Mouse (Mus musculus) embryonic facial prominence, embryonic 15.5 days (tissue): ENCODE results near the gene Clk2. TPM values are rescaled to one million over a fixed set of nuclear protein-coding genes. Genes with fewer than 3 reads are reported as not detected.

Source experiments
- ATAC-seq: fragments of 200-750 bp; cut with Nextera tagmentation; 2 replicates; pipeline ENCODE4 v1.8.0; 2017; ENCODE audit warnings: low read depth, moderate TSS enrichment; ENCODE audit not compliant: insufficient number of reproducible peaks, low FRiP score, low TSS enrichment
- H3K27ac ChIP-seq: fragments of 300-500 bp; sonication (generic); replicated peaks from 2 replicates; pipeline ENCODE4 v1.5.1; 2015; ENCODE audit warnings: mild to moderate bottlenecking, inconsistent platforms
- H3K27me3 ChIP-seq: fragments of 300-500 bp; sonication (generic); 2 replicates; pipeline ENCODE4 v1.6.1; 2015; ENCODE audit warnings: inconsistent platforms
- H3K36me3 ChIP-seq: fragments of 300-500 bp; sonication (generic); 2 replicates; pipeline ENCODE4 v1.6.1; 2015; ENCODE audit warnings: mild to moderate bottlenecking, inconsistent platforms
- H3K4me1 ChIP-seq: fragments of 300-500 bp; sonication (generic); 2 replicates; pipeline ENCODE4 v1.6.1; 2015; ENCODE audit warnings: inconsistent platforms
- H3K4me2 ChIP-seq: fragments of 300-500 bp; sonication (generic); replicated peaks from 2 replicates; pipeline ENCODE4 v1.6.1; 2015; ENCODE audit warnings: mild to moderate bottlenecking, inconsistent platforms
- H3K4me3 ChIP-seq: fragments of 300-500 bp; sonication (generic); replicated peaks from 2 replicates; pipeline ENCODE4 v1.5.1; 2015; ENCODE audit warnings: mild to moderate bottlenecking, inconsistent platforms
- H3K9ac ChIP-seq: fragments of 300-500 bp; sonication (generic); 2 replicates; pipeline ENCODE4 v1.6.1; 2015; ENCODE audit warnings: inconsistent platforms
- H3K9me3 ChIP-seq: fragments of 300-500 bp; sonication (generic); replicated peaks from 2 replicates; pipeline ENCODE4 v1.6.1; 2016; ENCODE audit warnings: inconsistent platforms
- WGBS: fragments of 180-500 bp; shearing (Covaris S2); methylation state at CpG from one replicate; pipeline ENCODE4 v1.1.7; 2015; 5-methylcytosine and 5-hydroxymethylcytosine counted together
- polyA plus RNA-seq: library from polyadenylated mRNA; unstranded; fragments of >200 nt; fragmentation: Nextera tagmentation; extraction: Ambion mirVana; gene quantifications from 2 replicates; pipeline ENCODE4 v1.2.1, GENCODE M21; 2015

The Clk2 gene
- polyA plus RNA-seq, 1 experiment from 2014 or later, result 33.6 TPM

DNA sequence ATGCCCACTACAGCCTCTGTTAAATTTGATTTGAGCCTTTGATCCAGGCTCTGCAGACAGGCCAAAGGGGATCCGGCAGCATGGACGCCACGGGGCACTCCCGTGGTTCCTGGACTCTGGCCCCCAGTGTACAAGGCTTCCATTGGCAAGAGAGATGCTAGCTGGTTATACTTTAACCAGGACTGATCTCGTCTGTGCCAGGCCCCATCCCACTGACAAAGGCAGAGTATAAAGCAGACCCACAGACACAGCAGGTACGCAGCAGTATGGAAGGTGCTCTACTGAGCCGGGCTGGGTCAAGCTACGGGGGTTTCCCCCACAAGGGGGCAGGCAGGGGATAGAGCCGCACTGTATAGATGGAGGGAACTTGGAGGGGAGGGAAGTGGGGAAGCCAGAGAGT is 28.2 kb upstream of the Clk2 start:
- Histone ChIP-seq H3K4me3 (no peak overlapping the region), H3K27ac (no peak overlapping the region), H3K9me3 (no peaks in the 10 kb centered on the region), H3K9ac (no peak overlapping the region), H3K4me2 (no peak overlapping the region), H3K27me3 (0 out of 2 replicates have a peak, but pooled peaks cover 4% of the 10 kb centered on the region), H3K36me3 (no peaks in the 10 kb centered on the region), H3K4me1 (0 out of 2 replicates have a peak, but pooled peaks cover 6% of the 10 kb centered on the region)
- ATAC-seq, result no peak
- WGBS, result 41% methylated on average over 9 of the region's 9 CpGs

DNA sequence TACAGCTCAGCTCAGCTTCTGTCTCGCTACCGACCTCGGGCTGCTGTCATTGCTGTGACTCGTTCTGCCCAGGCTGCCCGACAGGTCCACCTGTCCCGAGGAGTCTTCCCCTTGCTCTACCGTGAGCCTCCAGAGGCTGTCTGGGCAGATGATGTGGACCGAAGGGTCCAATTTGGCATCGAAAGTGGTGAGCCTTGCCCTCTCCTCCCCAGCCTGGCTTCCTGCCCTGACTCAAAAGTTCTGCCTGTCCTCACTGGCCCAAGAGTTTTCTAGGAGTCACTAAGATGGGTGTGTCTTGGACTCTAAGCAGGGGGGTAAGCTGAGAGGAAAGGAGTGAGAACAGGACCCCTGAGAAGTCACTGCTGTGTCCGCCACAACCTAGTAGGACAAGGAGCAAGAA is 19.8 kb upstream of the Clk2 start:
- no peak overlapping the region for H3K27ac ChIP-seq
- no peaks in the 10 kb centered on the region for H3K36me3 ChIP-seq
- ATAC-seq, result no peak
- H3K4me2 ChIP-seq, result no peak overlapping the region
- peaks cover 9% of the 10 kb centered on the region; the same call in 1 of the 2 replicates for H3K4me1 ChIP-seq
- H3K27me3 ChIP-seq, result peaks cover 27% of the 10 kb centered on the region
- WGBS, result 67% methylated on average over 10 of the region's 10 CpGs
- no peak overlapping the region for H3K9ac ChIP-seq
- no peak overlapping the region for H3K4me3 ChIP-seq
- H3K9me3 ChIP-seq, result no peaks in the 10 kb centered on the region

DNA sequence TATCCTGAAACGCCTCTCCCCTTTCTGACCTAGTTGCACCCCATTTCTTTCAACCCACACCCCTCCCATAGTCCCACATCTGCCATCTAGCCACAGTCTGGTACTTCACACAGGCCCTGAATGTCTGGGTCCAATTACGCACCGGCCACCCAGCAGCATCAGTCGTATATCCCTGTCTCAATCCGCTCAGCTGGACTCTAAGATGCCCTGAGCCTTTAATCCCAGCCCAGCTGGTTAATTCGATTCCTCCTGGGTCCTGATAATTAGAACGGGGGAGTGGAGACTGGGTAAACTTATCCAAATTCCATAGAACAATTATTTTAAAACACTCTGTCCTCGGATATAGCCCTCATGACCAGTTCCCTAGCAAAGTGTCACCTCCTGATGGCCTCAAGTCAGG is 19.0 kb upstream of the Clk2 start:
- Histone ChIP-seq H3K27ac (no peak overlapping the region), H3K9me3 (no peaks in the 10 kb centered on the region), H3K36me3 (no peaks in the 10 kb centered on the region), H3K4me1 (peaks cover 9% of the 10 kb centered on the region; the same call in 1 of the 2 replicates), H3K4me3 (no peak overlapping the region), H3K27me3 (peaks cover 33% of the 10 kb centered on the region), H3K9ac (no peak overlapping the region), H3K4me2 (no peak overlapping the region)
- 22% methylated on average over 8 of the region's 8 CpGs for WGBS
- no peak for ATAC-seq

DNA sequence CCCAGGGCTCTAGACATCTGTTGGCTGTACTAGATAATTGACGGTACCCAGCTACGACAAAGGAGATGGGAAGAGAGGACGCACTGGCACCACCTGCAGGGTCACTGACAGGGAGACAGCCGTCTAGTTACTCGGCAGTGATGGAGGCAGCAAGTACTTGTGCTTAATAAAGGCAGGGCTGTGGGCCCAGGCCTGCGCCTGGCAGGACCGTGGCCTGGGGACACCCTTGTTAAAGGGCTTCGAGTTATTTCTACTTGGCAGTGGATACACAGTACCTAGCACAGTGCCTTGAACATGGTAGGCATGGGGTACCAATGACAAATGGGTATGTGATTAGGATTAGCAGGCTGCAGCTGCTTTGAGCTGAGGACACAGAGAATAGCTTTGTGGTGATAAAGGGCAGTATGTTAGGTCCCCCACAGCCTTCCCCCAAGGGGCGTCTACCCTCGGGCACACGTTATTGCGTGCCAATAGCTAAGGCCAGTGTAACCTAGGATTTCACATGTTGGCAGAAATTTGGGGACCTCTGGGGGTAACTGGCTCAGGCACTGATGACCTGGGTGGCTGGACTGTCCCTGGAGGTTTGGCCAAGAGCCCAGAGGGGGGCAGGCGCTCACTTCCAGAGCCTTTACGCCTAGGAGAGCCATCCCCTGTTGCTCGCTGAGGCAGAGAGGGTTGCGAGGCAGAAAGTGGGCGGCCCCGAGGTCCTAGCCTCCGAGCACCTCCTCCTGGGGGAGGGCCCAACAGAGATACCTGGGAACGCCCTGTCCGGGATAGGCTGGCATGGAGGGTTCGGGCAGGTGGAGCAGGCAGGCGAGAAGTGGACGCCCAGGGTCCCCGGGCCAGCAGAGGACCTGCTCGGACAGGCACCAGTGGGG is 17.3 kb upstream of the Clk2 start:
- H3K27me3 ChIP-seq, result peaks cover 37% of the 10 kb centered on the region
- ATAC-seq, result no peak

DNA sequence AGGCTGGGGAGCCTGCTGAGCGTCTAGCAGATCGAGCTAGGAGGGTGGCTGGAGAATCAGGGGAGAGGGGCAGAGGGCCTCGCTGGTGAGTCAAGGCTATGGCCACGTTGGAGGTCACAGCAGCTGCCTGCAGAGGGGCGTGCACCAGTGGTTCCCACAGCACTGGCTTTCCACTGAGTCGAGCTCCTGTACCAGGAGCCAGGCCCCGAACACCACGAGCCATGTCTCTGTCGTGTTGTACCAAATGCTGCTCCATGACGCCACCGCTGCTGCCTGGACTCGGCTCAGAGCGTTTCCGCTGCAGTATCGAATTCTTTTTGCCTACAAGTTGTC is 16.6 kb upstream of the Clk2 start:
- no peak for ATAC-seq
- no peaks in the 10 kb centered on the region for H3K9me3 ChIP-seq
- H3K27me3 ChIP-seq, result peaks cover 37% of the 10 kb centered on the region
- H3K36me3 ChIP-seq, result no peaks in the 10 kb centered on the region
- H3K4me2 ChIP-seq, result peak overlapping the region; percentile 66
- no peak overlapping the region for H3K27ac ChIP-seq
- H3K9ac ChIP-seq, result no peak overlapping the region
- WGBS, result 10% methylated on average over 15 of the region's 15 CpGs
- peak overlapping the region; percentile 38 for H3K4me3 ChIP-seq
- peaks cover 9% of the 10 kb centered on the region; the same call in 1 of the 2 replicates for H3K4me1 ChIP-seq

More for the DNA sequence above, 17.3 kb upstream of the Clk2 start:
- WGBS, result 22% methylated on average over 26 of the region's 26 CpGs
- Histone ChIP-seq H3K9me3 (no peaks in the 10 kb centered on the region), H3K4me3 (peak overlapping the region; percentile 38), H3K9ac (no peak overlapping the region), H3K4me1 (peaks cover 9% of the 10 kb centered on the region; the same call in 1 of the 2 replicates), H3K36me3 (no peaks in the 10 kb centered on the region), H3K27ac (no peak overlapping the region), H3K4me2 (peak overlapping the region; percentile 66)

DNA sequence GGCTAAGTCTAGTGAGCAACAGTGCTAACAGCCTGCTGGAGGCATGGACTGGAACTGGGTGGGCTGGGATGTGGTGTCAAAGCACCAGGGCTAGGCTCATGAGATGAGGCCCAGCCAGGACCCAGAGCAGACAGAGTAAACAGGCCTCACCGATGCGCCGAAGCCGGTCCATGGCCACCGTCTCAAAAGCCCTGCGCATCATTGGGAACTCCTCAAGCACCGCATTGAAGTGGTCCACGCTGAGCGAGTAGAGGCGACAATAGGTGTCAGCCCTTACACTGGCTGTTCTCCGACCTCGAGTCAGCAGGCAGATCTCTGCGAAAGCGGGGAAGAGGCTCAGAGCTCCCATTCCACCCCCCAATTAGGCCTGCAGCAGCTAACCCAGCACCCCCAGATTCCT is 16.0 kb upstream of the Clk2 start:
- H3K9ac ChIP-seq, result no peak overlapping the region
- no peak overlapping the region for H3K4me2 ChIP-seq
- no peaks in the 10 kb centered on the region for H3K36me3 ChIP-seq
- 70% methylated on average over 14 of the region's 14 CpGs for WGBS
- no peak overlapping the region for H3K4me3 ChIP-seq
- no peak overlapping the region for H3K27ac ChIP-seq
- no peak for ATAC-seq
- peaks cover 9% of the 10 kb centered on the region; the same call in 1 of the 2 replicates for H3K4me1 ChIP-seq
- no peaks in the 10 kb centered on the region for H3K9me3 ChIP-seq
- peaks cover 37% of the 10 kb centered on the region for H3K27me3 ChIP-seq

DNA sequence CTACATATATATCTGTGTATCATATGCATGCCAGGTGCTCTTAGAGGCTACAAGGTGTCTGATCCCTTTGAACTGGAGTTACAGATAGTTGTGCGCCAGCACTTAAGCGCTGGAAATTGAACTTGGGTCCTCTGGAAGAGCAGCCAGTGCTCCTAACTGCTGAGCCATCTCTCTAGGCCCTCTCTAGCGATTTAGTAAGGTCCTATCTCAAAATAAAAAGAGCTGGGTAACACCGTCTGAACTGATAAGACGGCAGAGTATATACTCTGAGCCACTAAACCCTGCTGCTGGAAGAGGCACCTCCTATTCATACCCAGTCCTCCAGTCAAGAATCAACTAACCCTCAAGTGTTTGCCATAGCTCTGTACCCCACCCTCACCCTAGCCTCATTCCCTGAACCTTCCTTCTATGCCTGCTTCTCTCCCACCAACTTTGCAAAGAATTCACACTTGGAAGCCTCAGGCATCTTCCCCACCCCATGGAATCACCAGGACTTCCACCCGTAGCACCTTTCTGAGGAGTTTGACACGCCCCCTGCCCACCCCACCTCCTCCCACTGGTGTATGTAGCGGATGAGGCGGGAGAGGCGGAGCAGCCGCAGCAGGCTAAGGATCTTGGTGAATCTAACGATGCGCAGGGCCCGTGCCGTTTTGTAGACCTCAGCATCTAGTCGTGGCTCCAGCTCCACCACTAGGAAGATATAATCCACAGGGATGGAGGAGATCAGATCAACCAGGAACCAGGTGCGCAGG is 12.3 kb upstream of the Clk2 start:
- Histone ChIP-seq H3K9ac (no peak overlapping the region), H3K27ac (no peak overlapping the region), H3K4me1 (peaks cover 9% of the 10 kb centered on the region; the same call in 1 of the 2 replicates), H3K36me3 (no peaks in the 10 kb centered on the region), H3K27me3 (peaks cover 23% of the 10 kb centered on the region), H3K4me2 (no peak overlapping the region), H3K4me3 (no peak overlapping the region), H3K9me3 (no peaks in the 10 kb centered on the region)
- no peak for ATAC-seq
- WGBS, result 63% methylated on average over 17 of the region's 17 CpGs

DNA sequence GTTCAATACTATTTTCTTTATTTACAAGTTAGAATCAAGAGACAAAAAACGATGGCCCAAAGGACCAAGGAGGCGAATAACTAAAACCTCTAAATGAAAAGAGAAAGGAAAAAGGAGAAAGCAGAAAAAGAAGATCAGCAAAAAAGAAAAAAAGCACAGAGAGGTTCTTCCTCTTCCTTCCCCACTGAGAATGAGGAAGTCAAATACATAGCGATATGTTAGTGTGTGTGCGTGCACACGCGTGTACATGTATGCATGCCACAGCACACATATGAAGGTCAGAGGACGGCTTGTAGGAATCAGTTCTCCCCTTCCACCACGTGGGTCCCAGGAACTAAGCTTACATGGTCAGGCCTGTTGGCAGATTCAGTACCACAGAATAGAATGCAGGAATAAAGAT is 7.6 kb upstream of the Clk2 start:
- no peak for ATAC-seq
- Histone ChIP-seq H3K36me3 (no peaks in the 10 kb centered on the region), H3K4me1 (peaks cover 21% of the 10 kb centered on the region), H3K4me2 (no peak overlapping the region), H3K4me3 (no peak overlapping the region), H3K9me3 (no peaks in the 10 kb centered on the region), H3K27ac (no peak overlapping the region), H3K27me3 (peaks cover 13% of the 10 kb centered on the region), H3K9ac (no peak overlapping the region)
- WGBS, result 83% methylated on average over 8 of the region's 8 CpGs

DNA sequence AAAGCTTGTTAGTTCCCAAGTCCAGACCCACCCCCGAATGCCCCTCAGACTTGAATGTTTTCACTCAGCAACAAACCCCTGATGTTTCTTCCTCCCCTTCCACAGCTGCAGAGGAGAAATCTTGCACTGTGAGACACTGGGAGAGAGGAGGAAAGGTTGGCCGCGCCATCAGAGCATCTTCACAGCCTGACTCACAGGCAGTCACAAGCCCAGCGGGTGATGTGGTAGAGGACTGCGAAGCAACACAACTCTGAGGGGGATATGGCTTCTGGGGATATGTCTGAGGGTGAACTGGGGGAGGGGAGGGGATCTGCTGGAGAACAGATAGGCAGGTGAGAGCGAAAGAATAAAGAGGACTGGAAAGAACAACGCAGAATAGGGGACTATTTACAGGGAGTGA is 5.9 kb upstream of the Clk2 start:
- Histone ChIP-seq H3K9me3 (no peaks in the 10 kb centered on the region), H3K27me3 (peaks cover 13% of the 10 kb centered on the region), H3K36me3 (no peaks in the 10 kb centered on the region), H3K4me1 (peaks cover 22% of the 10 kb centered on the region), H3K4me3 (no peak overlapping the region), H3K27ac (no peak overlapping the region), H3K9ac (no peak overlapping the region), H3K4me2 (peak overlapping the region; percentile 99; the same call in 1 of the 2 replicates)
- ATAC-seq, result no peak
- WGBS, result 15% methylated on average over 7 of the region's 7 CpGs

DNA sequence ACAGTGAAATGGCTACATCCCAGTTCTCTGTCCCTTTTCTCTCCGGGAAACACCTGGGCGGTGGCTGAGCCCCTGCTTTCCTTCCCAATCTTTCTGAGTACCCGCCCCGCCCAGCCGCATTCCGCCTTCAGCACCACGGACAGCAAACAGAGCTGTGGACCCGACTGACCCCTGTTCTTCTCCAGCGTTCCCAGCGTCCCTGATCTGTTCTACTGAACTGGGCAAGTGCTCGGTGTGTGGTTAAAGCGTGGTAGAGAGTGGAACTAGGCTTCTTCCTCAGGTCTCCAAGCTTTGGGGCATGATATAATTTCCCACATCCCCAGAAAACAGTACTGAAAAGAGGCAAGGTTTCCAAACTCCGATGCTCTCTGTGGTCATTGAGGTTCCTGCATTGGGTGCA is 5.4 kb upstream of the Clk2 start:
- Histone ChIP-seq H3K9me3 (no peaks in the 10 kb centered on the region), H3K9ac (peak overlapping the region; percentile 44; the same call in 1 of the 2 replicates), H3K4me3 (peak overlapping the region; percentile 63), H3K27me3 (peaks cover 13% of the 10 kb centered on the region), H3K36me3 (no peaks in the 10 kb centered on the region), H3K4me2 (peak overlapping the region; percentile 99), H3K27ac (no peak overlapping the region), H3K4me1 (peaks cover 27% of the 10 kb centered on the region)
- no peak for ATAC-seq
- WGBS, result 3% methylated on average over 13 of the region's 13 CpGs

DNA sequence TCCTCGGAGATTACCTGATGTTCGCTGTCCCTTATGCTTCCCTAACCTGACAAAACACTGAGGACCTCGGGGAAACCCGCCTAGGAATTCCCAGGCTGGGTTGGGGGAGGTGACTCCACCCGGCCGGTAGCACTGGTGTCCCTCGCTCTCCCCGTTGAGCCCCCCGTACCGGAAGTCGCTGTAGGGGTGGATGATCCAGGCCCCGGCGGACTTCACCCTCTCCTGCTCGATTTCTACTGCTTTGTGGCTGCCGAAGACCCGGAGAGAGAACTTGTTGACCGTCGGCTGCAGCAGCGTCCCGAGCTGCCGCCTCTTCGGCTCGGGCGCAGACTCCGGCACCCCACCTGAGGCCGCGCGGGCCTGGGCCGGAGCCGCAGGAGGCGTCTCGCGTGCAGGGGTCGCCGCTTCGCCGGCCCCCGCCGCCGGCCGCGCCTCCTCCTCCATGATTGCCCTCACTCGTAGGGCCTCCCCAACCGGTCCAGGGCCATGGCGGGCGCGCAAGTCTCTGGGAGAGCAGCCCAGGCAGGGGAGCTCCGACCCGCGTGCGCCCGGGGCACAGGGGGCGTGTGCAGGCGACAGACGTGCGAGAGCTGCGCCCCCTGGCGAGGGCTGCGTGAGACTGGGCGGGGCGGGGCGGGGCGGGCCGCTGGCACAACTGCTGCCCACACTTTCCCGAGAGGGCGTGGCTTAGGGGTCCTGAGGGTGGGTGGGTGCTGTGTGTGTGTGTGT is 4.8 kb upstream of the Clk2 start, which contains the start of gene Hcn3:
Gene Hcn3 (minus strand): TSS at position 581 of the 729 bp plus-strand sequence.
- no peak within 1 kb of the TSS for H3K27ac ChIP-seq
- ATAC-seq, result peak; percentile 75
- H3K4me2 ChIP-seq, result peak within 1 kb of the TSS; percentile 99
- H3K9me3 ChIP-seq, result no peaks in the 10 kb centered on the region
- H3K4me1 ChIP-seq, result peaks cover 28% of the 10 kb centered on the region
- H3K27me3 ChIP-seq, result peaks cover 13% of the 10 kb centered on the region
- H3K36me3 ChIP-seq, result no peaks in the 10 kb centered on the region
- H3K9ac ChIP-seq, result peak within 1 kb of the TSS; percentile 44
- under 1% methylated on average over 65 of the region's 66 CpGs for WGBS
- peak within 1 kb of the TSS; percentile 63 for H3K4me3 ChIP-seq
